Mouse (Mus musculus) limb, embryonic 13.5 days (tissue): ENCODE results near the gene Pde1b. TPM values are rescaled to one million over a fixed set of nuclear protein-coding genes. Genes with fewer than 3 reads are reported as not detected.
A peak's percentile ranks its signal among the peaks of the same experiment; 100 is the strongest.

Experiments
- ATAC-seq: fragments of 200-750 bp; cut with Nextera tagmentation; 2 replicates; pipeline ENCODE4 v1.8.0; 2017; ENCODE audit warnings: low read depth, moderate number of reproducible peaks, moderate TSS enrichment; ENCODE audit not compliant: low FRiP score
- H3K27ac ChIP-seq: fragments of 300-500 bp; sonication (generic); 2 replicates; pipeline ENCODE4 v1.5.1; 2015; ENCODE audit warnings: inconsistent platforms, mild to moderate bottlenecking, moderate library complexity
- H3K27me3 ChIP-seq: fragments of 300-500 bp; sonication (generic); 2 replicates; pipeline ENCODE4 v1.6.1; 2015; ENCODE audit warnings: mild to moderate bottlenecking, inconsistent platforms
- H3K36me3 ChIP-seq: fragments of 300-500 bp; sonication (generic); 2 replicates; pipeline ENCODE4 v1.6.1; 2015; ENCODE audit warnings: inconsistent platforms, mild to moderate bottlenecking, moderate library complexity
- H3K4me1 ChIP-seq: fragments of 300-500 bp; sonication (generic); 2 replicates; pipeline ENCODE4 v1.6.1; 2015; ENCODE audit warnings: inconsistent platforms
- H3K4me2 ChIP-seq: fragments of 300-500 bp; sonication (generic); replicated peaks from 2 replicates; pipeline ENCODE4 v1.6.1; 2015; ENCODE audit warnings: inconsistent platforms, mild to moderate bottlenecking, moderate library complexity
- H3K4me3 ChIP-seq: fragments of 300-500 bp; sonication (generic); 2 replicates; pipeline ENCODE4 v1.5.1; 2015; ENCODE audit warnings: moderate library complexity, mild to moderate bottlenecking, inconsistent platforms
- H3K9ac ChIP-seq: fragments of 300-500 bp; sonication (generic); 2 replicates; pipeline ENCODE4 v1.6.1; 2015; ENCODE audit warnings: mild to moderate bottlenecking, inconsistent platforms
- H3K9me3 ChIP-seq: fragments of 300-500 bp; sonication (generic); 2 replicates; pipeline ENCODE4 v1.6.1; 2016; ENCODE audit warnings: inconsistent platforms
- WGBS: fragments of 180-500 bp; shearing (Covaris S2); methylation state at CpG from one replicate; pipeline ENCODE4 v1.1.7; 2015; 5-methylcytosine and 5-hydroxymethylcytosine counted together
- polyA plus RNA-seq: library from polyadenylated mRNA; unstranded; fragments of >200 nt; fragmentation: Nextera tagmentation; extraction: Ambion mirVana; gene quantifications from 2 replicates; pipeline ENCODE4 v1.2.1, GENCODE M21; 2015

Pde1b gene
- polyA plus RNA-seq, 1 experiment from 2014 or later, result 4.8 TPM

DNA sequence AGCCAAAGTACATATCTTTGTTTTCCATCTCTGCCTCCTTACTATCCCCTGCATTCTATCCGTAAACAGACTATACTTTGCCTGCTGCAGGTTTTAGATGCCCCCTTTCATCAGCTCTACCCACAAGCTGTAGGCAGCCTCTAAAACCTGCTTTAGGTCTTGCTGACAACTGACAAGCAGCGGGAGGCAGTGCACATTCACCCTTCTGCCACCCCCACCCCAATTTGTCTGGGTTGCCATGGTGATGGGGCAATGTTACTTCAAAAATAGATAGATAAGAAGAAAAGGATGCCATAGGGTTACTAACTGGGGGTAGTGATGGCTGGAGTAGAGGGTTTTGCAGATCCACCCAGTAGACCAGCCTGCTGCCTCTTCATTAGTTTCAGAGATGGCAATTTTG lies 18.3 kb upstream of the Pde1b start:
- Histone ChIP-seq H3K9ac (no peak overlapping the region), H3K27me3 (no peaks in the 10 kb centered on the region), H3K4me1 (peaks cover 17% of the 10 kb centered on the region), H3K9me3 (no peaks in the 10 kb centered on the region), H3K4me2 (no peak overlapping the region), H3K4me3 (no peak overlapping the region), H3K27ac (no peak overlapping the region), H3K36me3 (no peaks in the 10 kb centered on the region)
- ATAC-seq, result no peak
- 36% methylated on average over 2 of the region's 2 CpGs for WGBS

DNA sequence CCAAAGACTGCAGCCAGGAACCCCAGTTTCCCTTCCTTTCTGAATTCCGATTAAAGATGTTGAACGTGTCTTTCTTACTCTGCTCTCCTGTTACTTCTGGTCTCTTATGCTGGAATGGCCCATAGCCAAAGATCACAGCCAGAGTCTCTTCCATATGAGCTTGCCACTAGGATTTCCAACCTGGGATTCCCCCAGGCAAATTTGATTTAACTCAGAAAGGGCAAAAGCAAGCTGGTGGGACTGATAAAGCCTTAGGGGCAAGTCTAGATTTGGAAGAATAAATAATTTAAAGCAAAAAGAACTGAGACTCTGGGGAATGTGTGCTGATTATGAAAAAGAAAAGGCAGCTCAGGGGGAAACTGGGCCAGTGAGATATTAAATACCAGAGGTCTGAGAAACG lies 17.7 kb upstream of the Pde1b start:
- no peak overlapping the region for H3K9ac ChIP-seq
- H3K4me3 ChIP-seq, result no peak overlapping the region
- no peaks in the 10 kb centered on the region for H3K27me3 ChIP-seq
- H3K27ac ChIP-seq, result no peak overlapping the region
- ATAC-seq, result no peak
- peaks cover 17% of the 10 kb centered on the region for H3K4me1 ChIP-seq
- 30% methylated on average over 3 of the region's 3 CpGs for WGBS
- H3K9me3 ChIP-seq, result no peaks in the 10 kb centered on the region
- no peak overlapping the region for H3K4me2 ChIP-seq
- H3K36me3 ChIP-seq, result no peaks in the 10 kb centered on the region

DNA sequence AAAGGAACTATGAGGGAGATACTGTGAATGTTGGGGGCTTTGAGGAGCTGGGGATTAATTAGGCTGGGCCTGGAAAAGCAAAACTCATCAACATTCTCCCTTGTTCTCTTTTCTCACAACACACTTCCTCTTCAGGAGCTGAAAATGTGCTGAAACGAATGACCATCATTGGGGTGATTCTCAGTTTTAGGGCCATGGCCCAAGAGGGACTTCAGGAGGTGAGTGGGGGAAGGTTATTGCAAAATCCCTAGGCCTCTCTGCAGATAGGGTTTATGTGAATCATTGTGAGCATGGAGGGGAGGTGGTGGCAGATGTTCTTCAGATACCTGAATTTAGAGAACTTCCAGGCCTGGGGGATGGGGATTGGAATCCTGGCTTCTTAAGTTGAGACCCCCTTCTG lies 16.2 kb upstream of the Pde1b start:
- ATAC-seq, result no peak

DNA sequence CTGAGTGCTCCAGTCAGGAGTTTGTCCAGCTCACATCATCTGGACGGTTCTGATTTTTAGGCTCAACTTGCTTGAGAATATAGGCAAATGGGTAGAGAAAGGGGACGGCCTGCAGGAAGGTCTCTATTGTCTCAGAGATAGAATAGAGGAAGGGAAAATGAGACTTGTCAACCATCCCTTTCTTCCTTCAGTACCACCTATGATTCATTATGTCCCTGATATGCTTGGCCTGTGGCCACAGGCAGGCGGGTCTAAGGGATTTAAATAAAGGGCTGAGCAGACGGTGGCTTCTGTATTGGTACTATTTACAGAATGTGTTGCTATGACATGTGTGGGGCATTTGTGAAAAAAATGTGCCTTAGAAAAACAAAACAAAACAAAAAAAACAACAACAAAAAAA lies 14.5 kb upstream of the Pde1b start:
- Histone ChIP-seq H3K4me1 (peaks cover 22% of the 10 kb centered on the region), H3K9me3 (no peaks in the 10 kb centered on the region), H3K4me2 (no peak overlapping the region), H3K27ac (no peak overlapping the region), H3K27me3 (no peaks in the 10 kb centered on the region), H3K9ac (no peak overlapping the region), H3K4me3 (no peak overlapping the region), H3K36me3 (no peaks in the 10 kb centered on the region)
- ATAC-seq, result no peak
- 57% methylated on average over 4 of the region's 4 CpGs for WGBS

More for the DNA sequence above, 16.2 kb upstream of the Pde1b start:
- Histone ChIP-seq H3K27me3 (no peaks in the 10 kb centered on the region), H3K9ac (no peak overlapping the region), H3K9me3 (no peaks in the 10 kb centered on the region), H3K27ac (no peak overlapping the region), H3K36me3 (no peaks in the 10 kb centered on the region), H3K4me2 (no peak overlapping the region), H3K4me3 (no peak overlapping the region), H3K4me1 (peaks cover 17% of the 10 kb centered on the region)
- 50% methylated on average over 1 of the region's 1 CpGs for WGBS

DNA sequence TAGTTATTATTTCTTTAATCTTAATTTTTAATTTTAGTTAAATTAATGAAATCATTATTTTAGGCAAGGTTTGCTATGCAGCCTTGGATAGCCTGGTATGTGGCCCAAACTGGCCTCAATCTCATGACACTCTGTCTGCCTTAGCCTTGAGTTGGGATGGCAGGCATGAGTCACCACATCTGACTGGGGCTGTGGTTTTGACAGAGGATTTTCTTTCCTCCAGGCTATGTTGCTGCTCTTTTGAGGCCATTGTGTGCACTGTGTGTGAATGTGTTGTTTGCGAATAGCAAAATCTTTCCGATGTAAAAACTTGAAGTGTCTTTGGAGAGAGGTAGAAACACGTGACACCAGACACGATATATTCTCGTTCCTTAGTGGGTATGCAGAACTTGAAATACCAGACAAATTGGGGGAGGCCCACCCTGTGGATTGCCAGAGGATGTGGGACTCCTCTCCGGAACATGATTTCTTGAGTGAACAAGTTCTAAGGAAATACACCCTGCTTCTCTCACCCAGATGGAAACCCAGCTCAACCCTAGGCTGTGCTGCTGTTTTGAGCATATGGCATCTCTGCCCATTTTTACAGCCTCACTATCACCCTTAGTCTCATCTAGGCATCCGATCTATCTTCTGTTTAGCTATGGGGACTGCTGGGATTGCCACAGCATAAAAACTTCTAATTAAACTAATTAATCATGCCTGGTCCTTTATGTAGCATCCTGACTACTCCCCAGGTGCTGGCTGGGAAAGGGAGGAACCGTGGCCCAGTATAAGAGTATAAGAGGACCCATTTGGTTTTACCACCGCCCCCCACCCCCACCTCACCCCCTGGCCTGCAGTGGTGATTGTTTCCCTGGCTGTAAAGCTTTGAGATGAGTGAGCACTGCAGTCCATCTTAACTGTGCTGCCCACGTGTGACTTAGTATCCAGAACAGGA lies 6.4 kb upstream of the Pde1b start:
- Histone ChIP-seq H3K9me3 (no peaks in the 10 kb centered on the region), H3K4me1 (peaks cover 16% of the 10 kb centered on the region; the same call in 1 of the 2 replicates), H3K27me3 (peaks cover 8% of the 10 kb centered on the region; the same call in 1 of the 2 replicates), H3K9ac (no peak overlapping the region), H3K4me3 (no peak overlapping the region), H3K4me2 (no peak overlapping the region), H3K27ac (no peak overlapping the region), H3K36me3 (no peaks in the 10 kb centered on the region)
- ATAC-seq, result no peak
- 64% methylated on average over 10 of the region's 10 CpGs for WGBS

DNA sequence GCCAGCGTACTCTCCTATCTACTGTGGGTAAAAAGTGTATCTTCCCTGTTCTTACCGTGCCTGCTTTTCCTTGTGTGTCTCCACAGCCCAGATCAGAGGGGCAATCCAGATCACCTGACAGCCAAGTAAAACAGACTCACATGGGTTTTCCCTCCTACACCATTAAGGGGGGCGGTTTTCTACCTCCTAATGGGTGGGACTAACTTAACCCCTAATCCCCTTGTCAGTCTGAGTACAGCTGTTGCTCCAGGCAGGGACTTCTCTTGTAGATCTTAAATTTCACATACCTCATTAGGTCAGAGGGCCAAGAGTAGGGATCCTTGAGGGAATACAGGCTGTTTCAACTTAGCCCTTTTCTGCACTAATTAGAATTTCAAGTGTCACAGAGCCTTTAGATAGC lies 4.7 kb upstream of the Pde1b start:
- H3K9me3 ChIP-seq, result no peaks in the 10 kb centered on the region
- no peak overlapping the region for H3K27ac ChIP-seq
- 0 out of 2 replicates have a peak, but pooled peaks have one; percentile 34 for ATAC-seq
- H3K4me3 ChIP-seq, result no peak overlapping the region
- 18% methylated on average over 3 of the region's 3 CpGs for WGBS
- peaks cover 21% of the 10 kb centered on the region; the same call in 1 of the 2 replicates for H3K4me1 ChIP-seq
- peaks cover 17% of the 10 kb centered on the region for H3K27me3 ChIP-seq
- no peaks in the 10 kb centered on the region for H3K36me3 ChIP-seq
- no peak overlapping the region for H3K9ac ChIP-seq
- H3K4me2 ChIP-seq, result no peak overlapping the region

DNA sequence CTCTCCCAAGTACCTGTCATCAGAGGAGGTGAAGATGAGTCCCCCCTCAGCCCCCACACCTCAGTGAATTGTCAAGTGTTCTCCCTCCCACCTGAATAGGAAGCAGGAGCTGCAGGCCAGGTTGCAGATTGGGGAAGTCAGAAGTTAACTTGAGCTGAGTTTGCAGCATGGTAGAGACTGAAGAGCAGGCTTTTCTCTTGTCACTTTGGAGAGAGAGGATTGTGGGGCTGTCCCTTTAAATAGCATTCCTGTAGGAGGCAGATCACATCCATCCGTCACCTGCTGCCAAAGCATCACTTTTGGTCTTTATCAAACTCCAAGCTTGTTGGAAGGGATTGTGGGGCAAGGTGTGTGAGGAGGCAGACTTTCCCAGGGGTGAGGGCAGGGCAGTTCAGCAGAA lies 2.1 kb upstream of the Pde1b start:
- H3K4me1 ChIP-seq, result peaks cover 27% of the 10 kb centered on the region; the same call in 1 of the 2 replicates
- peaks cover 42% of the 10 kb centered on the region for H3K27me3 ChIP-seq
- H3K9ac ChIP-seq, result no peak overlapping the region
- no peak overlapping the region for H3K4me2 ChIP-seq
- no peak overlapping the region for H3K27ac ChIP-seq
- no peak for ATAC-seq
- H3K9me3 ChIP-seq, result no peaks in the 10 kb centered on the region
- H3K36me3 ChIP-seq, result no peaks in the 10 kb centered on the region
- H3K4me3 ChIP-seq, result no peak overlapping the region
- WGBS, result 66% methylated on average over 1 of the region's 1 CpGs

DNA sequence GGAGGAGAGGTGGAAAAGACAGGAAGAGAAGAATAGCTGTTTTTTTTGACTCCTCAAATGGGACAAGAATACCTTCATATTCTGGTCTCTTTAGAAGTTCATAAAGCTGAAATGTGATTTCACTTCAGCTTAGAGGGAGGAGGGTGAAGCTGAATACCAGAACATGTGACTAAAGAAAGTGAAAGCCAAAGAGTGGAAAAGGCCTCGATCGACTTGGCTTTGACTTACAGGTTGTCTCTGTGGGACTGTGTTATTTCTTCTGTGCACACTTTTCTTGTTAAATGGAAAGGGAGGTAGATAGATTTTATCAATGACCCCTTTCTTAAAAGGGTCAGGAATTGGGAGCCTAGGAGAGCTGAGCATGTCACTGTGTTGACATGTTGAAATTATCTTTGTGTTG lies 1.6 kb upstream of the Pde1b start:
- Histone ChIP-seq H3K4me1 (peaks cover 27% of the 10 kb centered on the region; the same call in 1 of the 2 replicates), H3K9ac (no peak overlapping the region), H3K27ac (no peak overlapping the region), H3K36me3 (no peaks in the 10 kb centered on the region), H3K4me3 (no peak overlapping the region), H3K9me3 (no peaks in the 10 kb centered on the region), H3K4me2 (no peak overlapping the region), H3K27me3 (peaks cover 45% of the 10 kb centered on the region)
- 49% methylated on average over 2 of the region's 2 CpGs for WGBS
- no peak for ATAC-seq

DNA sequence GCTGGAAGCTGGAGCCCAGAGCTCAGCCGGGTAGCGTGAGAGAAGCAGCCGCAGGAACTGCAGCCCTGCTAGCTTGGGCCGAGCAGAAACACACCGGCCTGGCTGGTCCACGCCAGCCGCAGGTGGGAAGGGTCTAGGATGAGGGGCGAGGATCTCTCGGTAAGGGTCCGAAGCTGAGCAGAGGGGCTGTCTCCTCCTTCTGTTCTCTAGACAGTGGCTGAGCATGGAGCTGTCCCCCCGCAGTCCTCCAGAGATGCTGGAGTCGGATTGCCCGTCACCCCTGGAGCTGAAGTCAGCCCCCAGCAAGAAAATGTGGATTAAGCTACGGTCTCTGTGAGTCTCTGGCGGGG lies 392 bp downstream of the Pde1b start:
- peaks cover 20% of the 10 kb centered on the region; the same call in 1 of the 2 replicates for H3K4me1 ChIP-seq
- no peaks in the 10 kb centered on the region for H3K36me3 ChIP-seq
- H3K9me3 ChIP-seq, result no peaks in the 10 kb centered on the region
- peaks cover 52% of the 10 kb centered on the region for H3K27me3 ChIP-seq
- no peak overlapping the region for H3K27ac ChIP-seq
- peak overlapping the region; percentile 94 for H3K4me2 ChIP-seq
- 0% methylated on average over 12 of the region's 15 CpGs for WGBS
- peak overlapping the region; percentile 69 for H3K9ac ChIP-seq
- no peak; the same call in none of the 2 replicates for ATAC-seq
- H3K4me3 ChIP-seq, result peak overlapping the region; percentile 63

DNA sequence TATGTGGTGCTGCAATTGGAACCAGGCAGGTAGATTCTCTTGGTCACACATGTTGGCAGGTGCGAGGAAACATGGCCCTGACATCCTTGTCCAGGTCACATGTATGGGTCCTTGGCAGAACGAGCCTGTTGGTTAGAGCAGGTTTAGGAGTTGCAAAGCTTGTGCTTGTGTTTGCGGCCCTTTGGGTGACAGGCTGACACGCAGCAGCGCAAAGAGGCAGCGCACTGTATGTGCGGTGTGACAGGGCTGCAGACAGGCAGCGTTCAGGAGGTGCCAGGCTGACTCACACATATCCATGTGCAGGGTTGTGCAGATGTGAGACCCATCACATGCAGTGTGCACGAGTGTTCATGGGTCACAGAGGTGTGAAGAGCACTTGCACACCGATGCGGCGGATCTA lies 826 bp downstream of the Pde1b start:
- 43% methylated on average over 12 of the region's 12 CpGs for WGBS
- Histone ChIP-seq H3K36me3 (no peaks in the 10 kb centered on the region), H3K27me3 (peaks cover 55% of the 10 kb centered on the region), H3K9me3 (no peaks in the 10 kb centered on the region), H3K4me1 (0 out of 2 replicates have a peak, but pooled peaks cover 16% of the 10 kb centered on the region), H3K4me3 (peak overlapping the region; percentile 63), H3K9ac (peak overlapping the region; percentile 69; the same call in 1 of the 2 replicates), H3K4me2 (peak overlapping the region; percentile 94), H3K27ac (no peak overlapping the region)
- ATAC-seq, result peak; percentile 10; the same call in 1 of the 2 replicates

DNA sequence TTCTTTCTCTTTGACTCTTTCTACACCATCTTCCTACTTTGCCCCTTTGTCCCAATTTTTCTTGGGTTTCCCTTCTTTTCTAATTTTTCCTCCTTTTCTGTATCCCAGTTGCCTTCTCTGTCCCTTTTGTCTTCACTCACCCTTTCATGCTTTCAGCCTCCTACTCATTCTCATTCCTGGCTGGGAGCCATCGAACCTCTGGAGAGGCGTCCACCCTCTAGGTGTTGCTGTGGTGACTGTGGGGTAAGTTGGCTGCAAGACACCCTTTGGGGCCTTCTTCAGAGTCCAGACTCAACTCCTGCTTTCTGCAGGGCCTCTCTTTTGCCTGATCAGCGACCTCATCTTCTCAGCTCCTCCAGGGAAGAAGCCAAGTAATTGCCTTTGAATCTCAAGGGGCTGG lies 6.5 kb downstream of the Pde1b start:
- Histone ChIP-seq H3K4me1 (peaks cover 11% of the 10 kb centered on the region), H3K9me3 (no peaks in the 10 kb centered on the region), H3K4me3 (no peak overlapping the region), H3K4me2 (no peak overlapping the region), H3K9ac (no peak overlapping the region), H3K27me3 (peaks cover 49% of the 10 kb centered on the region), H3K36me3 (no peaks in the 10 kb centered on the region), H3K27ac (no peak overlapping the region)
- ATAC-seq, result no peak
- WGBS, result 56% methylated on average over 3 of the region's 3 CpGs

DNA sequence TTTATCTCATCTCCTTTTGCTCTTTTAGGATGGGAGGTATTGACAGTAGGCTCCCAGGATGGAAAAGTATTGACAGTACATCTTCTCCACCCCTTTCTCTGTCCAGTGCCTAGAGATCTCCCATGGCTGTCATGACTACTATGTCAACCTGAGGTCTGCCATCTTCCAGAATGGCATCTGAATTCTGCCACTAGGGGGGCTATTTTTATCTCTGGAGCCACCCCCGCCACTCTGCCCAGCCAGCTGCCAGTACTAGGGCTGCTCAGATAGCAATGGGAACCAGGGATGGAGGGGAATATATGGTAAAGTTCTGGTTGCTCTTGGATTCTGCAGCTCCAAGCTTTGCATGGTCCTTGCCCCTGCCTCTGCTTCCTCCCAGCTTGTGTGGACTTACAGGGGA lies 8.8 kb downstream of the Pde1b start:
- 41% methylated on average over 1 of the region's 1 CpGs for WGBS
- no peak for ATAC-seq
- H3K4me1 ChIP-seq, result peaks cover 17% of the 10 kb centered on the region

More for the DNA sequence above, 8.8 kb downstream of the Pde1b start:
- H3K36me3 ChIP-seq, result no peaks in the 10 kb centered on the region
- no peak overlapping the region for H3K27ac ChIP-seq
- no peak overlapping the region for H3K9ac ChIP-seq
- H3K9me3 ChIP-seq, result no peaks in the 10 kb centered on the region
- H3K4me2 ChIP-seq, result no peak overlapping the region
- peaks cover 28% of the 10 kb centered on the region; the same call in 1 of the 2 replicates for H3K27me3 ChIP-seq
- no peak overlapping the region for H3K4me3 ChIP-seq
